Comparison of ENCODE assay signal across 20 mouse cellular contexts in genomic region chr1:171919193-171919592, GRCm38 (mm10). TPM values are rescaled to one million over a fixed set of nuclear protein-coding genes. Genes with fewer than 3 reads are reported as not detected.
DNase-seq lines count a peak whose midpoint lies in the region; ATAC-seq and TF ChIP-seq lines count a peak whose summit lies in the region.
"Had no signal": no experiment of that assay in that cellular context is flagged by ENCODE, and none has a peak within 500 bp of the region (broad histone marks: within the 10 kb centered on the region; RNA-seq: fewer than 3 reads in every experiment).

No protein-coding gene starts in this region.

- no peaks in the 10 kb centered on the region for H3K27me3 ChIP-seq in kidney, postnatal 0 days (ENCODE audit: insufficient read depth, low read length)
- H3K27me3 ChIP-seq in CH12.LX (replicated peaks) = no peaks in the 10 kb centered on the region
- no peaks in the 10 kb centered on the region for H3K27me3 ChIP-seq in midbrain, embryonic 14.5 days (ENCODE audit: control insufficient read depth, insufficient read depth, low read length)
- H3K27me3 ChIP-seq: heart, embryonic 12.5 days; neural tube, embryonic 12.5 days; stomach, embryonic 15.5 days had no signal

- no peaks in the 10 kb centered on the region for H3K36me3 ChIP-seq in kidney, postnatal 0 days (ENCODE audit: insufficient read depth, low read length)
- H3K36me3 ChIP-seq in CH12.LX (replicated peaks in 1 of 2; ENCODE audit: control insufficient read depth in 1 of 2, insufficient read depth in 1 of 2, low read length in 1 of 2) = peaks cover 8 to 20% of the 10 kb centered on the region in 2 experiments
- H3K36me3 ChIP-seq in midbrain, embryonic 14.5 days (ENCODE audit: control insufficient read depth, insufficient read depth, low read length) = no peaks in the 10 kb centered on the region
- H3K36me3 ChIP-seq: embryonic facial prominence, embryonic 10.5 days; heart, embryonic 12.5 days; neural tube, embryonic 12.5 days; stomach, embryonic 15.5 days had no signal

- no peak; the same call in 1 of the 2 replicates for ATAC-seq in kidney, postnatal 0 days (replicated peaks; ENCODE audit: low FRiP score, low read depth)
- no peak for ATAC-seq in midbrain, embryonic 14.5 days (ENCODE audit: low FRiP score, low TSS enrichment)
- ATAC-seq: forebrain, postnatal 0 days; intestine, postnatal 0 days; midbrain, embryonic 16.5 days had no signal

- no peaks in the 10 kb centered on the region for H3K4me1 ChIP-seq in kidney, postnatal 0 days (replicated peaks; ENCODE audit: insufficient read depth, low read length)
- peaks cover 6 to 39% of the 10 kb centered on the region in 2 experiments; a peak in 3 of 4 replicates for H3K4me1 ChIP-seq in CH12.LX (ENCODE audit: control insufficient read depth in 1 of 2, insufficient read depth in 2 of 2)
- no peaks in the 10 kb centered on the region for H3K4me1 ChIP-seq in midbrain, embryonic 14.5 days (ENCODE audit: control insufficient read depth, insufficient read depth, low read length)
- H3K4me1 ChIP-seq: embryonic facial prominence, embryonic 10.5 days; neural tube, embryonic 12.5 days; stomach, embryonic 15.5 days had no signal

- peak; percentile 19 for DNase-seq in kidney, postnatal 0 days (ENCODE audit: low spot score)
- no peak for DNase-seq in kidney, adult 9 months
- DNase-seq in CH12.LX (ENCODE audit: extremely low read depth) = peak; percentile 88
- DNase-seq in spleen, postnatal 14 days (ENCODE audit: low spot score in 2 of 2) = peak; percentile 11 to 16
- DNase-seq in thymus, postnatal 36 days = peak; percentile 80 to 89
- no peak for DNase-seq in gastrocnemius, postnatal 4 days (ENCODE audit: low spot score in 2 of 2)
- DNase-seq in midbrain, embryonic 14.5 days = no peak
- DNase-seq: cerebellum, postnatal 36 days; forebrain, postnatal 0 days; gastrocnemius, postnatal 36 days; lung, adult 18-20 months; right cerebral cortex, postnatal 25 days had no signal

- no peaks in the 10 kb centered on the region for H3K9me3 ChIP-seq in kidney, postnatal 0 days (replicated peaks; ENCODE audit: low read length)
- peaks cover 12% of the 10 kb centered on the region for H3K9me3 ChIP-seq in CH12.LX (replicated peaks; ENCODE audit: low read length)
- H3K9me3 ChIP-seq in midbrain, embryonic 14.5 days (ENCODE audit: control insufficient read depth, low read length) = no peaks in the 10 kb centered on the region
- H3K9me3 ChIP-seq: embryonic facial prominence, embryonic 10.5 days; heart, embryonic 12.5 days; neural tube, embryonic 12.5 days; stomach, embryonic 15.5 days had no signal

- peaks cover 32% of the 10 kb centered on the region for H3K79me2 ChIP-seq in CH12.LX (replicated peaks; ENCODE audit: control insufficient read depth, extremely low read depth, insufficient read depth, poor library complexity, severe bottlenecking)

- dilution Hi-C loops in CH12.LX (cut with MboI; ENCODE audit: extremely low pct_ligation_motif_present, extremely low pct_unique_long_range_greater_than_20kb, low sequenced_read_pairs) = no loop called here

- peak; percentile 59 for TF ChIP-seq POLR2A in CH12.LX (IDR thresholded peaks at IDR 0.05; ENCODE audit: low read depth, low read length)

- H3K4me2 ChIP-seq in kidney, postnatal 0 days (ENCODE audit: low read length) = no peak overlapping the region
- peak overlapping the region; percentile 93 for H3K4me2 ChIP-seq in CH12.LX (ENCODE audit: insufficient read depth, low read depth, poor library complexity, severe bottlenecking)
- no peak overlapping the region for H3K4me2 ChIP-seq in midbrain, embryonic 14.5 days (ENCODE audit: low read length)
- H3K4me2 ChIP-seq: heart, embryonic 12.5 days; neural tube, embryonic 12.5 days; stomach, embryonic 15.5 days had no signal

- TF ChIP-seq EP300 in CH12.LX (IDR thresholded peaks at IDR 0.05; ENCODE audit: low read length) = peak; percentile 89

- no peak for TF ChIP-seq CTCF in kidney, postnatal 0 days (IDR thresholded peaks at IDR 0.05; ENCODE audit: low read depth)
- TF ChIP-seq CTCF in CH12.LX (conservative IDR thresholded peaks at IDR 0.05 in 1 of 2, IDR thresholded peaks at IDR 0.05 in 1 of 2; ENCODE audit: low read depth in 2 of 2, low read length in 2 of 2) = no peak

- 43% methylated on average over 5 of the region's 5 CpGs for WGBS in kidney, postnatal 0 days
- 74% methylated on average over 5 of the region's 5 CpGs for WGBS in midbrain, embryonic 14.5 days

- no peak overlapping the region for H3K4me3 ChIP-seq in kidney, postnatal 0 days (replicated peaks; ENCODE audit: low read depth, low read length)
- H3K4me3 ChIP-seq in CH12.LX (replicated peaks in 1 of 3; ENCODE audit: low read depth in 2 of 3, low read length in 2 of 3, poor library complexity in 1 of 3) = peak overlapping the region; percentile 63 to 74 (median 64)
- H3K4me3 ChIP-seq in midbrain, embryonic 14.5 days (replicated peaks; ENCODE audit: low read depth, low read length) = no peak overlapping the region
- H3K4me3 ChIP-seq: embryonic facial prominence, embryonic 10.5 days; erythroblast, embryonic 14.5 days; heart, embryonic 12.5 days; neural tube, embryonic 12.5 days; stomach, embryonic 15.5 days had no signal

- no peak overlapping the region for H3K9ac ChIP-seq in kidney, postnatal 0 days (ENCODE audit: low read depth, low read length)
- H3K9ac ChIP-seq in CH12.LX (ENCODE audit: insufficient read depth, low read depth) = peak overlapping the region; percentile 59
- no peak overlapping the region for H3K9ac ChIP-seq in midbrain, embryonic 14.5 days (replicated peaks; ENCODE audit: low read length)
- H3K9ac ChIP-seq: forebrain, postnatal 0 days; heart, embryonic 12.5 days; neural tube, embryonic 12.5 days; stomach, embryonic 15.5 days had no signal

- no peak overlapping the region for H3K27ac ChIP-seq in kidney, postnatal 0 days
- H3K27ac ChIP-seq in CH12.LX (ENCODE audit: insufficient read depth, low read depth) = peak overlapping the region; percentile 91
- no peak overlapping the region for H3K27ac ChIP-seq in midbrain, embryonic 14.5 days (replicated peaks; ENCODE audit: low read depth, low read length)
- H3K27ac ChIP-seq: embryonic facial prominence, embryonic 10.5 days; neural tube, embryonic 12.5 days; stomach, embryonic 15.5 days had no signal

- in situ Hi-C loops in CH12.LX (cut with MboI; ENCODE audit: low pct_ligation_motif_present, low pct_unique_long_range_greater_than_20kb, low sequenced_read_pairs) = loop anchor here (5.0 kb wide), 1 partner anchor 77 kb away; no protein-coding TSS in a partner anchor

- TF ChIP-seq RAD21 in CH12.LX (IDR thresholded peaks at IDR 0.05; ENCODE audit: low read depth, low read length) = no peak; the same call in none of the 2 replicates

TF ChIP-seq in CH12.LX, 34 proteins besides CTCF, POLR2A, EP300 and RAD21 (continues in another document):
- TF ChIP-seq IRF4 (IDR thresholded peaks at IDR 0.05; ENCODE audit: low read depth, low read length) (peak; percentile 76), TCF12 (IDR thresholded peaks at IDR 0.05; ENCODE audit: low read depth, low read length) (peak; percentile 96), ETS1 (conservative IDR thresholded peaks at IDR 0.05; ENCODE audit: low read depth, low read length) (peak; percentile 86), USF1 (IDR thresholded peaks at IDR 0.05; ENCODE audit: low read depth, low read length) (no peak), HCFC1 (IDR thresholded peaks at IDR 0.05; ENCODE audit: low read depth, low read length) (0 out of 2 replicates have a peak, but pooled peaks have one; percentile 26), CHD2 (IDR thresholded peaks at IDR 0.05; ENCODE audit: low read length) (peak; percentile 91), MXI1 (IDR thresholded peaks at IDR 0.05; ENCODE audit: low read depth, low read length) (peak; percentile 79; the same call in 1 of the 2 replicates), ZMIZ1 (IDR thresholded peaks at IDR 0.05; ENCODE audit: low read depth, low read length) (0 out of 2 replicates have a peak, but pooled peaks have one; percentile 26), GABPA (IDR thresholded peaks at IDR 0.05; ENCODE audit: insufficient replicate concordance, low read depth, low read length) (no peak), BHLHE40 (IDR thresholded peaks at IDR 0.05; ENCODE audit: low read depth, low read length) (peak; percentile 83), NELFE (IDR thresholded peaks at IDR 0.05; ENCODE audit: low read depth, low read length) (no peak; the same call in 1 of the 2 replicates), MAZ (IDR thresholded peaks at IDR 0.05; ENCODE audit: low read depth, low read length) (peak; percentile 82), MAFK (IDR thresholded peaks at IDR 0.05; ENCODE audit: insufficient replicate concordance, low read length) (peak; percentile 74), ZNF384 (IDR thresholded peaks at IDR 0.05; ENCODE audit: low read depth, low read length) (0 out of 2 replicates have a peak, but pooled peaks have one; percentile 30), ELF1 (IDR thresholded peaks at IDR 0.05; ENCODE audit: low read depth, low read length) (peak; percentile 54), MAX (IDR thresholded peaks at IDR 0.05; ENCODE audit: low read length) (peak; percentile 79; the same call in 1 of the 2 replicates), MEF2A (IDR thresholded peaks at IDR 0.05; ENCODE audit: borderline replicate concordance, low read depth, low read length) (peak; percentile 86), ZKSCAN1 (IDR thresholded peaks at IDR 0.05; ENCODE audit: borderline replicate concordance, low read depth, low read length) (no peak), PAX5 (IDR thresholded peaks at IDR 0.05; ENCODE audit: low read length) (no peak), ZC3H11A (IDR thresholded peaks at IDR 0.05; ENCODE audit: low read depth, low read length) (no peak), TBP (conservative IDR thresholded peaks at IDR 0.05; ENCODE audit: low read depth, low read length) (0 out of 2 replicates have a peak, but pooled peaks have one; percentile 21), JUND (conservative IDR thresholded peaks at IDR 0.05; ENCODE audit: low read depth, low read length) (peak; percentile 44; the same call in 1 of the 2 replicates)

RNA-seq across cellular contexts. Expression of gene Slamf6, which starts 1.9 kb away (rescaled TPM):
- 0.27 and 0.36 TPM in 2 replicates for polyA plus RNA-seq in kidney, postnatal 0 days (2015; fragmentation: Nextera tagmentation; extraction: Ambion mirVana)
- total RNA-seq in CH12.LX (2012; rRNA removed) (50.9 and 75.8 TPM in 2 replicates), CH12.LX (2014; rRNA removed) (172 and 180 TPM in 2 replicates)
- polyA plus RNA-seq in CH12.LX (2012; ENCODE audit: insufficient read length, low read depth) = 124 and 127 TPM in 2 replicates
- total RNA-seq in gastrocnemius, postnatal 4 days (2021) = under 1 TPM; 0.21 to 0.39 TPM
- not detected in 2 replicates for polyA plus RNA-seq in midbrain, embryonic 14.5 days (2014; fragmentation: Nextera tagmentation; extraction: Ambion mirVana)
- total RNA-seq: forebrain, postnatal 0 days had no signal
- polyA plus RNA-seq: embryonic facial prominence, embryonic 10.5 days; heart, embryonic 12.5 days; midbrain, embryonic 16.5 days; neural tube, embryonic 12.5 days had no signal

RNA-seq across cellular contexts. Expression of gene Gm10521, which starts 23.7 kb away (rescaled TPM):
- not detected in 2 replicates for polyA plus RNA-seq in kidney, postnatal 0 days (2015; fragmentation: Nextera tagmentation; extraction: Ambion mirVana)
- total RNA-seq in CH12.LX (2012; rRNA removed) (0.17 and 0.21 TPM in 2 replicates), CH12.LX (2014; rRNA removed) (0.13 and 0.16 TPM in 2 replicates)
- 1.6 and 1.7 TPM in 2 replicates for polyA plus RNA-seq in CH12.LX (2012; ENCODE audit: insufficient read length, low read depth)
- total RNA-seq in gastrocnemius, postnatal 4 days (2021) = under 1 TPM; 0.16 to 0.20 TPM
- not detected in 2 replicates for polyA plus RNA-seq in midbrain, embryonic 14.5 days (2014; fragmentation: Nextera tagmentation; extraction: Ambion mirVana)
- total RNA-seq: forebrain, postnatal 0 days; gastrocnemius, postnatal 36 days had no signal
- polyA plus RNA-seq: embryonic facial prominence, embryonic 10.5 days; erythroblast, embryonic 14.5 days; forebrain, postnatal 0 days; heart, embryonic 12.5 days; hindbrain, embryonic 11.5 days; intestine, postnatal 0 days; midbrain, embryonic 16.5 days; neural tube, embryonic 12.5 days; stomach, embryonic 15.5 days had no signal

Comparison
In these comparisons a context has a peak if more than half of its experiments do, and no peak if none do; other contexts are left out.
1. DNase-seq: peak in kidney, postnatal 0 days (single experiment), CH12.LX (single experiment), spleen, postnatal 14 days (2 of 2) and thymus, postnatal 36 days (2 of 2); none in kidney, adult 9 months (single experiment), gastrocnemius, postnatal 4 days (0 of 2) and midbrain, embryonic 14.5 days (single experiment).
2. H3K4me3 ChIP-seq: peak in CH12.LX (3 of 3); none in kidney, postnatal 0 days (single experiment) and midbrain, embryonic 14.5 days (single experiment).
3. RNA of gene Slamf6, which starts 1.9 kb away (polyA plus RNA-seq): 124 to 127 TPM in CH12.LX; 0.27 to 0.36 TPM in kidney, postnatal 0 days and not detected in midbrain, embryonic 14.5 days; every median in the first group is over 10 times any median in the second.